Mouse (Mus musculus): Measurements from ENCODE around the gene Slc37a1. TPM values are rescaled to one million over a fixed set of nuclear protein-coding genes. Genes with fewer than 3 reads are reported as not detected.

Gene Slc37a1
- polyA plus RNA-seq, 1 experiment from 2014 or later, result 14.7 TPM

DNA sequence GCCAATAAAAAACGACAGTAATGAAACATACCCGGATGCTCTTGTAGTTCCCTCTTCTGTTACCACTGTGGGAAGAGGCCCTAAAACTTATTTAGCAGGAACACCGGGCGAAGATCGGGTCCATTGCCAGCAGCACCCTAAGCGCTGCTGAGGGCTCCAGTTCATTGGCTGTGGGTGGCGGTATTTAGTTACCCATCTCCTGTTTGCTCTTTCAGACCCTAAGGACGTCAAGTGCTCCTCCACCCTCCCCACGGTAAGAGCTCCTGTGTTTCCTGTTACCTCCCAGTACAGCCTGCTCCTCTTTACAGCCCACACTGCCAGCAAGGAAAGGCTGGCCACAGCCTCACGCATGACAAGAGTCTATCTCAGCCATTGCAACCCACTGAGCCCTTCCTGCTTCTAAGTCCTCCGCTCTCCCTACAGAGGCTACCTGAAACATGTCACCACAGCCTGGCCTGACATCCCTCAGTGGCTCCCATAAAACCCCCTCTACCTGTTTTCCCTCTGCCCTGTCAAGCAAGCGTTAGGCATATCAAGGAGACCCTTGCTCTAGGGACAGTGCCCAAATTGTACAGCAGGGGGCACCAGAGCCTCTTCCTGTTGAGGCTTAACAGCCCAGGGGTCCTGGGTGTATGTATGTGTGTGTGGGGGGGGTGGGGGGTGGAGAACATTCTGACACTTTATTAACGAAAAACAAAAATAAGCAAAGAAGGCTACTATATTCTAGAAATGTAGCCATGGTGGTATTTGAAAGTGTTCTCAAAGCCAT lies 39.0 kb downstream of the Slc37a1 start:
- Histone ChIP-seq H3K27me3 (ENCODE audit: control insufficient read depth, insufficient read depth, low read length) (no peaks in the 10 kb centered on the region), H3K9ac (ENCODE audit: low read length) (no peak overlapping the region), H3K4me2 (replicated peaks; ENCODE audit: low read depth) (no peak overlapping the region)

DNA sequence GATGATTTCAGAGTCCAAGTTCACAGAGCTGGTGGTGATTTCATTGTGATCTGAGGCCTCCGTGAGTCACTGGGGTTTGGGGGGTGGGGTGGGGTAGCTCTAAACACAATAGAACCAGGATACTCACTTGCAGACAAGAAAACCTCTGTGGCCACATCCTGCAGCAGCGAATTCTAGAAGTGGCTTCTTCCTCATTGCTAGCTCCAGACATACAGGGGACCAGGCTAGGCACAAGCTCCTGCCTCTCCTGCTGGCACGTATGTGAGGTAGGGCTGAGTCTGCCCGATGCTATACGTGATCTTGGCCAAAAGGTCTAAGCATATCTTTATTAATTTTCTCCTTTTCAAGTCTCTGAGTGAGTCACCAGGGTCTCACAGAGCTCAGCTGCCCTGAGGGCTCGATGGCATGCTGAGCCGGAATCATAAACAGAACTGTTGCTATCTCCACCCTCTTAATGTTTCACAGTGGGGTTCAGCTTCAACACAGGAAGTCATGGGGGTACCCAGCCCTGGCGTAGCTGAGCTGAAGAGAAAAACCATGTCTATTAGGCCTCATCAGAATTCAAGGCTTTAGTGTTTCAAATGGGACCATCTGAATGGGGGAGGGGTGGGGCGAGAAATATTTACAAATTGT lies 39.7 kb downstream of the Slc37a1 start:
- no peak for TF ChIP-seq EP300 (optimal IDR thresholded peaks at IDR 0.05)
- no peak for TF ChIP-seq CTCF (IDR thresholded peaks at IDR 0.05; ENCODE audit: low read depth)

More for the DNA sequence above, 39.0 kb downstream of the Slc37a1 start:
- no peak for ATAC-seq (ENCODE audit: low FRiP score, low TSS enrichment)
- Histone ChIP-seq H3K27ac (replicated peaks) (no peak overlapping the region), H3K36me3 (ENCODE audit: control insufficient read depth, insufficient read depth, low read length) (no peaks in the 10 kb centered on the region), H3K4me1 (replicated peaks; ENCODE audit: control insufficient read depth, insufficient read depth) (no peaks in the 10 kb centered on the region), H3K9me3 (ENCODE audit: control insufficient read depth, low read length) (no peaks in the 10 kb centered on the region), H3K4me3 (ENCODE audit: low read depth, low read length) (no peak overlapping the region)
- TF ChIP-seq CTCF (IDR thresholded peaks at IDR 0.05; ENCODE audit: low read depth), result peak; percentile 78
- no peak for TF ChIP-seq EP300 (optimal IDR thresholded peaks at IDR 0.05)
- 68% methylated on average over 13 of the region's 13 CpGs for WGBS
- DNase-seq (ENCODE audit: low spot score), result peak; percentile 53

DNA sequence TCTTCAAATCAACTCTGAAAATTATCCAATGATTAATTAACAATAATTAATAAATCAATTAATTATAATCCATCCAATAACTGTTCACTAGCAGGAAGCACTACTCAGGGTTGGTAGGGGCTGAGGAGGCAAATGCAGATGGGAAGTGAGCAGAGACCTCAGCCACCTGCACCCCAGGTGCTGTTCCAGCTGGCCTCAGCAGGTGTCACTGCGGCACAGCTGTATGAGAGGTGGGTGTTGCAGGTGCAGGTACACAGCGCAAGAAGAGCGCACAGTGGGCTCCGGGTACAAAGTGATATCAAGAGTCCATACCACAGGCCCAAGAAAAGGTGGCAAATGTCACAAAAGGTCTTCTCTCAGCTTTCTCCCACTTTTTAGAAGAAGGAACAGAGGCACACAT lies 41.9 kb downstream of the Slc37a1 start:
- no peaks in the 10 kb centered on the region for H3K36me3 ChIP-seq (ENCODE audit: control insufficient read depth, insufficient read depth, low read length)
- TF ChIP-seq EP300 (optimal IDR thresholded peaks at IDR 0.05) (no peak), CTCF (IDR thresholded peaks at IDR 0.05; ENCODE audit: low read depth) (peak; percentile 65)
- 66% methylated on average over 4 of the region's 4 CpGs for WGBS
- H3K4me3 ChIP-seq (ENCODE audit: low read depth, low read length), result no peak overlapping the region
- no peak overlapping the region for H3K27ac ChIP-seq (replicated peaks)
- H3K9me3 ChIP-seq (ENCODE audit: control insufficient read depth, low read length), result no peaks in the 10 kb centered on the region
- no peaks in the 10 kb centered on the region for H3K4me1 ChIP-seq (replicated peaks; ENCODE audit: control insufficient read depth, insufficient read depth)
- DNase-seq (ENCODE audit: low spot score), result peak; percentile 39
- H3K4me2 ChIP-seq (replicated peaks; ENCODE audit: low read depth), result no peak overlapping the region
- H3K9ac ChIP-seq (ENCODE audit: low read length), result no peak overlapping the region
- no peaks in the 10 kb centered on the region for H3K27me3 ChIP-seq (ENCODE audit: control insufficient read depth, insufficient read depth, low read length)
- no peak for ATAC-seq (ENCODE audit: low FRiP score, low TSS enrichment)

More for the DNA sequence above, 39.7 kb downstream of the Slc37a1 start:
- no peak overlapping the region for H3K9ac ChIP-seq (ENCODE audit: low read length)
- no peaks in the 10 kb centered on the region for H3K9me3 ChIP-seq (ENCODE audit: control insufficient read depth, low read length)
- no peak for DNase-seq (ENCODE audit: low spot score)
- no peak for ATAC-seq (ENCODE audit: low FRiP score, low TSS enrichment)
- no peaks in the 10 kb centered on the region for H3K36me3 ChIP-seq (ENCODE audit: control insufficient read depth, insufficient read depth, low read length)
- no peaks in the 10 kb centered on the region for H3K27me3 ChIP-seq (ENCODE audit: control insufficient read depth, insufficient read depth, low read length)
- no peak overlapping the region for H3K27ac ChIP-seq (replicated peaks)
- no peak overlapping the region for H3K4me3 ChIP-seq (ENCODE audit: low read depth, low read length)
- 40% methylated on average over 9 of the region's 9 CpGs for WGBS
- H3K4me1 ChIP-seq (replicated peaks; ENCODE audit: control insufficient read depth, insufficient read depth), result no peaks in the 10 kb centered on the region
- no peak overlapping the region for H3K4me2 ChIP-seq (replicated peaks; ENCODE audit: low read depth)

DNA sequence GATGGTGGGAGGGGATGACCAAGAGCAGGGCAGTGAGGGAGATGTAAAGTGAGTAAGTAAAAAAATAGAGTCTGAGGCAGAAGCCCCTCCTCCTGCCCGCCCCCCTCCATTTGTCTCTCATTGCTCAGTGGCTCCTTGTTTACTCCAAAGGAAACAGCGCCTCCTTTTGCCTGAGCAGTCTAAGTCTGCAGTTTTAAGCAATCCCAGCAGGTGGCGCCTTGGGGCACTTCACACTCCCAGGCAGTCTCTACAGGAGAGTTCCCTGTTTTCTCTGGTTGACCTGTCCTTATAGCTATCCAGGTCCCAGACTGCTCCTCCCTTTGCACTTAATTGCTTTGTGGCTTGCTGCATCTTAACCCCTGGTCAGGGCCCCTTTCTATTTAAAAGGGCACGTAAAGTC lies 44.0 kb downstream of the Slc37a1 start:
- Histone ChIP-seq H3K4me2 (replicated peaks; ENCODE audit: low read depth) (no peak overlapping the region), H3K36me3 (ENCODE audit: control insufficient read depth, insufficient read depth, low read length) (no peaks in the 10 kb centered on the region), H3K9me3 (ENCODE audit: control insufficient read depth, low read length) (no peaks in the 10 kb centered on the region), H3K27ac (replicated peaks) (no peak overlapping the region), H3K9ac (ENCODE audit: low read length) (no peak overlapping the region), H3K27me3 (ENCODE audit: control insufficient read depth, insufficient read depth, low read length) (no peaks in the 10 kb centered on the region), H3K4me3 (ENCODE audit: low read depth, low read length) (no peak overlapping the region), H3K4me1 (replicated peaks; ENCODE audit: control insufficient read depth, insufficient read depth) (no peaks in the 10 kb centered on the region)
- TF ChIP-seq CTCF (IDR thresholded peaks at IDR 0.05; ENCODE audit: low read depth) (peak; percentile 86), EP300 (optimal IDR thresholded peaks at IDR 0.05) (no peak)
- DNase-seq (ENCODE audit: low spot score) (peak; percentile 77), ATAC-seq (ENCODE audit: low FRiP score, low TSS enrichment) (peak; percentile 48)
- WGBS, result 46% methylated on average over 4 of the region's 4 CpGs

DNA sequence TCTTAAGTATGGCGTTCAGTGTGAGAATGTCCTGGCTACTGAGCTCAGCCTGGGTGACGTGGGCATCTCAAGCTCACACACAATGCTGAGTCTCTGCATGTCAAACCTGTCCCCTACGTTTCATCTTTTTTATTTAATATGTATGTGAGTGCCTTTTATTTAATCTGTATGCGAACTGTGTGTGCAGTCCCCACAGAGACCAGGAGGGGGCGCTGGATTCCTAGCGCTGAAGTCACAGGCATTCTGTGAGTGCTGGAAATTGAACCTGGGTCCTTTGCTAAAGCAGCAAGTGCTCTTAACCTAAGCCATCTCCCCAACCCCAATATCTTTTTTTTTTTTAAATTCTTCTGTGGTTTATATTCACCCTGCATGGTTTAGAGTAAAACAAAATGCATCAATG lies 44.7 kb downstream of the Slc37a1 start:
- 84% methylated on average over 6 of the region's 6 CpGs for WGBS
- ATAC-seq (ENCODE audit: low FRiP score, low TSS enrichment), result no peak
- H3K9me3 ChIP-seq (ENCODE audit: control insufficient read depth, low read length), result no peaks in the 10 kb centered on the region
- no peaks in the 10 kb centered on the region for H3K36me3 ChIP-seq (ENCODE audit: control insufficient read depth, insufficient read depth, low read length)
- no peaks in the 10 kb centered on the region for H3K27me3 ChIP-seq (ENCODE audit: control insufficient read depth, insufficient read depth, low read length)
- H3K4me1 ChIP-seq (replicated peaks; ENCODE audit: control insufficient read depth, insufficient read depth), result no peaks in the 10 kb centered on the region
- no peak overlapping the region for H3K9ac ChIP-seq (ENCODE audit: low read length)
- DNase-seq (ENCODE audit: low spot score), result no peak
- no peak overlapping the region for H3K4me2 ChIP-seq (replicated peaks; ENCODE audit: low read depth)
- no peak overlapping the region for H3K27ac ChIP-seq (replicated peaks)
- TF ChIP-seq CTCF (IDR thresholded peaks at IDR 0.05; ENCODE audit: low read depth) (peak; percentile 38), EP300 (optimal IDR thresholded peaks at IDR 0.05) (no peak)
- no peak overlapping the region for H3K4me3 ChIP-seq (ENCODE audit: low read depth, low read length)

DNA sequence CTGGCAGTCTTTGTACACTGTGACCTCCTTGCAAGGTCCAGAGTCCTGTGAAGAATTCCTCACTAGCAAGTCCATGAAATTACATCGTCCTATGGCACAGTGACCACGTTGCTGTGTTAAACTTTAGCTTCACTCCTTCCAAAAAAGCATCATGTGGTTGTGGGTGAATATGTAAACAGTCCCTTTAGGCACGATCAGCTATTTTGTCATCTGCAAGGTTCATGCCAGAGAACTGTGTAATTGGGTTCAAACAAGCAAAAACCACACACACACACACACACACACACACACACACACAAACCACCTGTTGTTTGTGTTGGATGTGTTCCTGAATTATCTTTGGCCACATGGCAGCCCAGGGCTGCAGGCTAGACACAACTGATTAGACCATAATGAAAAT lies 45.3 kb downstream of the Slc37a1 start:
- Histone ChIP-seq H3K4me2 (replicated peaks; ENCODE audit: low read depth) (no peak overlapping the region), H3K4me3 (ENCODE audit: low read depth, low read length) (no peak overlapping the region), H3K27me3 (ENCODE audit: control insufficient read depth, insufficient read depth, low read length) (no peaks in the 10 kb centered on the region), H3K4me1 (replicated peaks; ENCODE audit: control insufficient read depth, insufficient read depth) (no peaks in the 10 kb centered on the region), H3K9me3 (ENCODE audit: control insufficient read depth, low read length) (no peaks in the 10 kb centered on the region), H3K27ac (replicated peaks) (no peak overlapping the region), H3K9ac (ENCODE audit: low read length) (no peak overlapping the region), H3K36me3 (ENCODE audit: control insufficient read depth, insufficient read depth, low read length) (no peaks in the 10 kb centered on the region)
- 36% methylated on average over 3 of the region's 3 CpGs for WGBS
- no peak for ATAC-seq (ENCODE audit: low FRiP score, low TSS enrichment)
- no peak for TF ChIP-seq EP300 (optimal IDR thresholded peaks at IDR 0.05)
- no peak for TF ChIP-seq CTCF (IDR thresholded peaks at IDR 0.05; ENCODE audit: low read depth)
- DNase-seq (ENCODE audit: low spot score), result no peak

All from stomach, postnatal 0 days (tissue).